Mouse (Mus musculus): ENCODE data around the gene CN725425.

GRCm38 (mm10) chr15:91190026-91190425 lies 9.3 kb upstream of the CN725425 start:
- TF ChIP-seq TAL1 (IDR thresholded peaks at IDR 0.05; ENCODE audit: low read length) (no peak), GATA1 (IDR thresholded peaks at IDR 0.05; ENCODE audit: low read length) (no peak)

All from erythroblast, embryonic 14.5 days (primary cell).